Mouse (Mus musculus) layer of hippocampus, postnatal 14 days (tissue): ENCODE results near the gene Syce2. TPM values are rescaled to one million over a fixed set of nuclear protein-coding genes. Genes with fewer than 3 reads are reported as not detected.

Source experiments
- DNase-seq, 2 experiments: peaks; one replicate each; pipeline ENCODE4 v3.0.0; 2021 to 2022; ENCODE audit warnings: low spot score in 2 of 2, mixed read lengths in 1 of 2
- total RNA-seq, 2 experiments: library from RNA; stranded (reverse); gene quantifications; 2 replicates each; pipeline ENCODE4 v1.2.3; 2021

Syce2 gene
- total RNA-seq, 2 experiments from 2014 or later: 21.4 to 24.5 TPM

GRCm38 (mm10) chr8:84841514-84841913, 30.4 kb upstream of the Syce2 start:
- DNase-seq: no peak

DNA sequence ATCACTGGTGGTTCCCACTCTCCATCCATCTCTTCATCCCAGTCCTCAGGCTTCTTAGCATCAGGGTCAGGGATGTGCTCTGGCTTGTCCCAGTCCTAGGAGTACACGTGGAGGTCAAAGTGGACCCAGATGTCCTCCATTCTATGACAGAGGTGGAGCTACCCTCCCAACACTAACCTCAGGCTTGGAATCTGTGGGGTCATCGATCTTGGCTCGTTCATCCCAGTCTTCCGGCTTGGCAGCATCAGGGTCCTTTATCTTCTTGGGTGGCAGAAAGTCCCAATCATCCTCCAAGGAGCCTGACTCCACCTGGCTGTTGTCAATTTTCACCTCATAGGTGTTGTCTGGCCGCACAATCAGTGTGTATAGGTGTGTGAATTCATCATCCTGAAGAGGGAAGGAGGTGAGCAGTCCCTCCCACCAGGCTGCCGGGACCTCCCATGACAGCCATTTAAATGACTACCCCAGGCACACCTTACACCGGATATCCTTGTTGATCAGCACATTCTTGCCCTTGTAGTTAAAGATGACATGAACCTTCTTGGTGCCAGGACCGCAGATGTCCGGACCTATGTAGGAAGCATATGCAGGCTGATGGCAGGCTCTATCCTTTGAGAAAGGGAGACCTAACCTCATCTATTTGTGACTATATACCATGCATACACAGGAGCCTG, 27.4 kb upstream of the Syce2 start:
- DNase-seq: no peak

GRCm38 (mm10) chr8:84845355-84846093, 26.4 kb upstream of the Syce2 start:
- DNase-seq: no peak

GRCm38 (mm10) chr8:84846094-84846721, 25.7 kb upstream of the Syce2 start:
- no peak for DNase-seq

GRCm38 (mm10) chr8:84846722-84847572, 25.0 kb upstream of the Syce2 start, which contains the start of gene Calr:
Gene Calr, minus strand, starts transcription at chr8:84846934.
- DNase-seq: peak; percentile 98 to 100

DNA sequence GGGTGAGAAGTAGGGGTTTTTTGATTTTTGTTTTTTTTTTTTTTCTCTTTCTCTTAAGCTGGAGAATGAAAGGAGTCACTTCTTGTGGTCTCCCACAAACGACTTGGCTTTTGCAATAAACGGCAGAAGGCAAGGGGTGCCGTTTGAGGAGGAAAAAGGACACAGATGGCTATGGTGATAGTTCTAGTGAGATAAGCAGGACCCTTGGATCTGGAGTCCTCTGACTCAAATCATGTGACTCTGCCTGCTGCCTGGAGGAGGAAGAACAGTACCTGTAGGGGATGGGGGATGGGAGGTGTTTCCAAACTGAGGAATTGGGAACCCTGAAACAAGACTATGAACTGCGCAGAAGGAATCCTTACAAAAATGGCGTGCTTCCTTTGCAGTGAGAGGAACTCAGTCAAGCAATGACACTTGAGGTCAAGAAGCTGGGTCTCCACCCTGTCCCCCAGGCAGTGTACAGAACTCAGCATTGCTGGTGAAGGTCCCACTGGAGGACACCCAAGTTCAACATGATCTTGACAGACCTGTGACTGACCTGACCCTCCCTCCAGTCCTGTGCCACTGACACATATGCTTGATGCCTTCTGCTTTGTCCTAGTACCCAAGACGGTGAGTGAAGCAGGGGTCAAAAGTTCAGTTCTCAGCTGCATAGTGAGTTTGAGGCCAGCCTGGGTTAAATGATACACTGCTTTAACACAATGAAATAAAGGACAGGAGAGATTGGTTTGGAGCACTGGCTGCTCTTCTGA, 24.1 kb upstream of the Syce2 start:
- no peak for DNase-seq

DNA sequence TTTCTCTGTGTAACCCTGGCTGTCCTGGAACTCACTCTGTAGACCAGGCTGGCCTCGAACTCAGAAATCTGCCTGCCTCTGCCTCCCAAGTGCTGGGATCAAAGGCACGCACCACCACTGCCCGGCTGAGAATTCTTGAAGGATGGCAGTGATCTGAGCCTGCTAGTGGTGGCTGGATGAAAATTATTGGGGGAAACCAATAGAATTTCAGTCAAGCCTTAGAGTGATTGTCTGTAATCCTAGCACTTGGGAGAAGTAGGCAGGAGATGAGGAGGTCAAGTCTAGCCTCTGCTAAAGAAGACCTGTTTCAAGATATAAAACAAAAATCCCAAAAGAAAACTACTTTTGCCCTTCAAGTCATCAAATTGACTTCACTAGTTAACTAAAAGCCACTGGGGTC, 15.5 kb upstream of the Syce2 start:
- no peak for DNase-seq

DNA sequence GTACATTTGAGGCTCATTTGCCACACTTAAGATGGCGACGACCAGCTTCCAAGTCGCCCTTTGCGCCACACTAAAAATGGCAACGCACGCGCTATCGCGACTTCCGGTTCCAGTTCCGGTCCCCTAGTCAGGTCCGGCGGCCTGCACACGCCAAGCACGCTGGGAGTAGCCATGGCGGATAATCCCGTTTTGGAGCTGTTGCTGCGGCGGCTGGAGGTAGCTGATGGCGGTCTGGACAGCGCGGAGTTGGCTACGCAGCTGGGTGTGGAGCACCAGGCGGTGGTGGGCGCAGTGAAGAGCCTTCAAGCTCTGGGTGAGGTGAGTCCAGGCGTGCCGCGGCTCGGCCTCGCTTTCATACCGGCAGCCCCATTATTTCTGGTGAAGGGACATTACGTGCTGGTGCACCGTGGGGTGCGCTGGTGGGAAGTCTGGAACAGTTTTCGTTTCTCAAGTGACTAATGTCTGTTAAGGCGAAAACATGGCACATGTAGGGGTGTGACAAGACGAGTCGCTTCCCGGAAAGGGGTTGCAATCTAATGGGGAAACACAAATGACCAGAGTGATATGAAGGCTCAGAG, 15.0 kb upstream of the Syce2 start, which contains the start of gene Farsa:
Gene Farsa (plus strand): TSS at position 126 of the 578 bp plus-strand sequence.
- peak; percentile 91 to 95 for DNase-seq

DNA sequence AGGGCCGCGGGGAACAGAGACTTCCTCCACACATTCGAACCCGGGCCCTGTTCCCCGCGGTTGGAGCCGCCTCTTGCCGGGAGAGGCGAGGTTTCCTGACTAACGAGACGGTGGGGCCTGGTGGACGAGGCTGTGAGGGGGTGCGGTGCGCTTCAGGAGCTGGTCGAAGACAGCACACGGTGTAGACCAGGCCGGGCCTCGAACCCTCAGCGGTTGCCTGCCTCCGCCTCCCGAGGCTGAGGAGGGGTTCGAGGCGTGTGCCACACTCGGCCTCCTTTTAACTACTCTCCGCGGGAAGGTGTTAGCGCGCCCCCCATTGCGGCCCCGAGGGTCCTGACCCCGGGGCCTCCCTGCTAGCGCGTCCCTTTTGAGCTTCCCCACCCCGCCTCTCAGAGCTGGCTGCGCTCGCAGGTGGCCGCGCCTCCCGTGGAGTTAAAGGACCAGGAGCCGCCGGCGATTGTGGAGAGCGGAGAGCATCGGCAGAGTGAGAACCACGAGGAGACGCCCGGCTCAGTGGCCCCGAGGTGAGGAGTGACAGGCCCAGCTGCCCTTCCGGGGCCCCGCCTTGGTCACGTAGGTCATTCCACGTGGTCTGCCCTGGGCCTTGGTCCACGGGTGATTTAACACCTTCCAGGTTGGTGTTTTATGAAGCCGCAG, 526 bp downstream of the Syce2 start:
- no peak for DNase-seq

DNA sequence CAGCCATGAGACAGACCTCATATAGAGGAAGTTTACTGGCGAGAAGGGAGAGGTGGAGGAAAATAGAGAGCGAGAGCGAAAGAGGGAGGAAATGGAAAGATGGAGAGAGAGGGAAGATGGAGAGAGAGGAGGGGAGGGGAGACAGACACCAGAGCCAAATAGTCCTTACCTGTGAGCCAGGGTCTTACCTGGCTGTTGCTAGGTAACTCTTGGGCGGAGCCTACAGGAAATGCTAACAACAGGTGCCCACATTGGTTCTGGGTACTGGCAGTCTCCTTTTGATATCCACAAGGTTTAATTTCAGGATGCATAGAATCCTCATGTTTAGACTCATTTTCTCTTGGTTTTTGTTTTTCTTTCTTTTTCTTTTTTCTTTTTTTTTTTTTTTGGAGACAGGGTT, 1.1 kb downstream of the Syce2 start:
- no peak for DNase-seq

DNA sequence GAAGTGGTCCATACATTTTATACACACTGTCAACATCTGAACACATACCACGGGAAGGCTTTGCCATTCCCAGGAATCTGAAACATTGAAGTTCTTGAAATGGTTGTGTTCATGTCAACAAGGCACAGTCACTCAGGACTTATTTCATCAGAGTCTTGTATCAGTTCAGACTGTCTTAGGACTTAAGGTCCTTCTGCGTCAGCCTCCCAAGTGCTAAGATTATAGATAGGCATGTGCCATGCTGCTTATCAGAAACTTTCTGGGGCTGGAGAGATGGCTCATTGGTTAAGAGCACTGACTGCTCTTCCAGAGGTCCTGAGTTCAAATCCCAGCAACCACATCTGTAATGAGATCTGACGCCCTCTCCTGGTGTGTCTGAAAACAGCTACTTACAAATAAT, 2.4 kb downstream of the Syce2 start:
- DNase-seq: no peak

GRCm38 (mm10) chr8:84877297-84878035, 5.6 kb downstream of the Syce2 start:
- no peak for DNase-seq

DNA sequence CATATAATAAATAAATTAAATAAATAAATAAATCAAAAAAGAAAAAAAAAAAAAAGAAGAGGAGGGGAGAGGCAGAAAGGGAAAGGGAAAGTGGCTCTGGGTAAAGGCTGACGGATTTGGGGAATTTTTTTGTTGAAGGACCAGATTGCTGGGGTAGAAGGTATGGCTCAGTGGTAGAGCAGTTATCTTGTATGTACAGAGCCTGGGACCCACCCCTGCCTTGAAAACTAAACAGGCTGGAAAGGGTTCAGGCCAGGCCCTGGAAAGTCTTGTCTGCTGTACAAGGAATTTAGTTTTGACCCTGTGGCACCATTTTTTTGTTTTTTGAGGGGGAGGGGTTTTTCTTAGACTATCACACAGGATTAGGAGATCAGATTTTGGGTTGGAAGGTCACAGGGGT, 7.0 kb downstream of the Syce2 start:
- DNase-seq: no peak

GRCm38 (mm10) chr8:84884728-84885127, 12.8 kb downstream of the Syce2 start:
- DNase-seq: no peak

- no peak for DNase-seq
Measured at GRCm38 (mm10) chr8:84888280-84888679, 16.4 kb downstream of the Syce2 start.

- no peak for DNase-seq
Measured at GRCm38 (mm10) chr8:84889141-84889540, 17.2 kb downstream of the Syce2 start.

DNA sequence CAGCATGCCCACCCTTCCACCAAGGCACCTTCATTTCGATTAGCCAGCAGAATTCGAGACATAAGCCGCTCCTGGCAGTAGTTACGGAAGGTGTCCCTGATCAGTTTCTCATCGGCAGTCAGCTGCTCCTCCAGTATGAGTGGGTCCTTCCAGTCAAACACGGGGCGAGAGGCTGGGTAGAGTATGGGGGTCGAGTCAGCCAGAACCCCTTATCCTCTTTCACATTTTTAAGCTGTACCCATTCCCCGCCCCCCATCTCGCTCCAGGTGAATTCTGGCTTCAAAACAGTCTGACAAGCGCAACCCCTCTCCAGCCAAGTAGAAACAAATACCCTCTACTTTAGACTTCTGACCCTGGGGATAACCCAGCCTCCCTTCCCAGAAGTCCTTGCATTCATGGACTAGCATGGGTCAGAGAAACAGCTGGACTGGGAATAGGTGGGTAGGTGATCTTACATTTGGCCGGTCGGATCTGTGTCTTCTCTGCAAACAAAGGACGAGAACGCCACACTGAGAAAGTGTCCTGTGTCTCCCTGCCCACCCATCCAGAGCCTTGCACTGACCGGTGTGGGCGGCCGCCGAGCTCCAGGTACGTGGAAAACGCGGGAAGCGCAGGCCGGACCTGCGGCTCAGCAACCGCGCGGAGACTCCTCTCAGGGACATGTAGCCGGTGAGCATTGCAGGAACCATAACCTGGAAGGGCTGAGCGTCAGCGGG, 21.2 kb downstream of the Syce2 start:
- DNase-seq: no peak

- DNase-seq: peak; percentile 83 to 96
Measured at GRCm38 (mm10) chr8:84893709-84894134, 21.8 kb downstream of the Syce2 start, which contains the start of gene Gcdh. Gene Gcdh, minus strand, starts transcription at chr8:84893921.
